Mouse (Mus musculus) lung, embryonic 14.5 days (tissue): Measurements from ENCODE around the gene Ddx39. TPM values are rescaled to one million over a fixed set of nuclear protein-coding genes. Genes with fewer than 3 reads are reported as not detected.
A peak's percentile ranks its signal among the peaks of the same experiment; 100 is the strongest.

Experiments used
- ATAC-seq: fragments of 200-750 bp; cut with Nextera tagmentation; 2 replicates; pipeline ENCODE4 v1.8.0; 2017; ENCODE audit warnings: mild to moderate bottlenecking, moderate TSS enrichment, moderate library complexity; ENCODE audit not compliant: insufficient read depth
- DNase-seq: peaks from one replicate; pipeline ENCODE4 v3.0.0-alpha.2; 2015
- H3K27ac ChIP-seq: fragments of 300-500 bp; sonication (generic); 2 replicates; pipeline ENCODE4 v1.5.1; 2014; ENCODE audit warnings: low read depth, mild to moderate bottlenecking, moderate library complexity
- H3K27me3 ChIP-seq: fragments of 300-500 bp; sonication (generic); 2 replicates; pipeline ENCODE4 v1.6.1; 2014; ENCODE audit warnings: low read length, control low read depth; ENCODE audit not compliant: insufficient read depth
- H3K36me3 ChIP-seq: fragments of 300-500 bp; sonication (generic); 2 replicates; pipeline ENCODE4 v1.6.1; 2014; ENCODE audit warnings: control low read depth; ENCODE audit not compliant: insufficient read depth
- H3K4me1 ChIP-seq: fragments of 300-500 bp; sonication (generic); 2 replicates; pipeline ENCODE4 v1.6.1; 2014; ENCODE audit warnings: antibody characterized with exemption, control low read depth; ENCODE audit not compliant: insufficient read depth
- H3K4me2 ChIP-seq: fragments of 300-500 bp; sonication (generic); 2 replicates; pipeline ENCODE4 v1.6.1; 2014; ENCODE audit warnings: mild to moderate bottlenecking
- H3K4me3 ChIP-seq: fragments of 300-500 bp; sonication (generic); 2 replicates; pipeline ENCODE4 v1.5.1; 2014; ENCODE audit warnings: low read depth, low read length
- H3K9ac ChIP-seq: fragments of 300-500 bp; sonication (generic); 2 replicates; pipeline ENCODE4 v1.6.1; 2014
- H3K9me3 ChIP-seq: fragments of 300-500 bp; sonication (generic); 2 replicates; pipeline ENCODE4 v1.6.1; 2016; ENCODE audit warnings: low read depth, low read length, control low read depth
- CTCF ChIP-seq: IDR thresholded peaks from 2 replicates; pipeline ENCODE4 v1.5.1; 2016; ENCODE audit warnings: antibody characterized with exemption, low read depth
- WGBS: fragments of 180-500 bp; shearing (Covaris S2); extraction: QIAGEN DNeasy Blood & Tissue Kit; methylation state at CpG from one replicate; pipeline ENCODE4 v1.1.7; 2014; 5-methylcytosine and 5-hydroxymethylcytosine counted together
- polyA plus RNA-seq: library from polyadenylated mRNA; unstranded; fragments of >200 nt; fragmentation: Nextera tagmentation; extraction: Ambion mirVana; gene quantifications from 2 replicates; pipeline ENCODE4 v1.2.1, GENCODE M21; 2014

Gene Ddx39
- polyA plus RNA-seq, 1 experiment from 2014 or later: 199 TPM

- Histone ChIP-seq H3K27me3 (no peaks in the 10 kb centered on the region), H3K4me3 (peak overlapping the region; percentile 74), H3K27ac (peak overlapping the region; percentile 92), H3K36me3 (peaks cover 17% of the 10 kb centered on the region), H3K4me1 (peaks cover 8% of the 10 kb centered on the region), H3K9me3 (no peaks in the 10 kb centered on the region), H3K4me2 (peak overlapping the region; percentile 58), H3K9ac (peak overlapping the region; percentile 82)
- ATAC-seq (no peak), DNase-seq (no peak)
- WGBS: 1% methylated on average over 17 of the region's 17 CpGs
- no peak for TF ChIP-seq CTCF
Observed at GRCm38 (mm10) chr8:83715771-83716170, 794 bp downstream of the Ddx39 start.

GRCm38 (mm10) chr8:83716563-83716962 is 1.6 kb downstream of the Ddx39 start:
- Histone ChIP-seq H3K27me3 (no peaks in the 10 kb centered on the region), H3K9ac (peak overlapping the region; percentile 82), H3K4me1 (peaks cover 8% of the 10 kb centered on the region), H3K36me3 (peaks cover 25% of the 10 kb centered on the region), H3K27ac (no peak overlapping the region), H3K9me3 (no peaks in the 10 kb centered on the region), H3K4me2 (peak overlapping the region; percentile 58), H3K4me3 (peak overlapping the region; percentile 74)
- TF ChIP-seq CTCF: no peak
- ATAC-seq: no peak
- WGBS: 46% methylated on average over 2 of the region's 2 CpGs
- DNase-seq: no peak

- no peak overlapping the region for H3K4me3 ChIP-seq
- DNase-seq (no peak), ATAC-seq (no peak)
- TF ChIP-seq CTCF: no peak
- no peak overlapping the region for H3K27ac ChIP-seq
- no peaks in the 10 kb centered on the region for H3K27me3 ChIP-seq
- H3K9ac ChIP-seq: no peak overlapping the region
- peaks cover 8% of the 10 kb centered on the region for H3K4me1 ChIP-seq
- no peak overlapping the region for H3K4me2 ChIP-seq
- WGBS: 75% methylated on average over 2 of the region's 2 CpGs
- no peaks in the 10 kb centered on the region for H3K9me3 ChIP-seq
- peaks cover 50% of the 10 kb centered on the region for H3K36me3 ChIP-seq
Observed at GRCm38 (mm10) chr8:83719048-83719447, 4.1 kb downstream of the Ddx39 start.

- Histone ChIP-seq H3K27me3 (no peaks in the 10 kb centered on the region), H3K36me3 (peaks cover 56% of the 10 kb centered on the region), H3K4me1 (peaks cover 8% of the 10 kb centered on the region), H3K9ac (no peak overlapping the region), H3K4me3 (no peak overlapping the region), H3K4me2 (no peak overlapping the region), H3K27ac (no peak overlapping the region), H3K9me3 (no peaks in the 10 kb centered on the region)
- 85% methylated on average over 2 of the region's 2 CpGs for WGBS
- DNase-seq (no peak), ATAC-seq (no peak)
- TF ChIP-seq CTCF: no peak
Observed at GRCm38 (mm10) chr8:83719693-83720092, 4.7 kb downstream of the Ddx39 start.

- Histone ChIP-seq H3K36me3 (peaks cover 73% of the 10 kb centered on the region), H3K9me3 (no peaks in the 10 kb centered on the region), H3K27ac (no peak overlapping the region), H3K4me2 (no peak overlapping the region), H3K4me3 (no peak overlapping the region), H3K4me1 (peaks cover 4% of the 10 kb centered on the region), H3K9ac (no peak overlapping the region), H3K27me3 (no peaks in the 10 kb centered on the region)
- DNase-seq (peak; percentile 58), ATAC-seq (peak; percentile 16; the same call in 1 of the 2 replicates)
- 82% methylated on average over 25 of the region's 25 CpGs for WGBS
- TF ChIP-seq CTCF: no peak
Observed at GRCm38 (mm10) chr8:83721405-83722025, 6.5 kb downstream of the Ddx39 start.

GRCm38 (mm10) chr8:83722631-83723030 is 7.7 kb downstream of the Ddx39 start:
- Histone ChIP-seq H3K9me3 (no peaks in the 10 kb centered on the region), H3K4me3 (no peak overlapping the region), H3K36me3 (peaks cover 79% of the 10 kb centered on the region), H3K4me2 (no peak overlapping the region), H3K27ac (no peak overlapping the region), H3K4me1 (no peaks in the 10 kb centered on the region), H3K27me3 (no peaks in the 10 kb centered on the region), H3K9ac (no peak overlapping the region)
- ATAC-seq (no peak), DNase-seq (no peak)
- WGBS: 90% methylated on average over 12 of the region's 12 CpGs
- no peak for TF ChIP-seq CTCF

- 74% methylated on average over 11 of the region's 11 CpGs for WGBS
Observed at GRCm38 (mm10) chr8:83723447-83724083, 8.6 kb downstream of the Ddx39 start.

More at GRCm38 (mm10) chr8:83723447-83724083, 8.6 kb downstream of the Ddx39 start:
- Histone ChIP-seq H3K4me3 (no peak overlapping the region), H3K9me3 (no peaks in the 10 kb centered on the region), H3K27me3 (no peaks in the 10 kb centered on the region), H3K4me2 (no peak overlapping the region), H3K36me3 (peaks cover 86% of the 10 kb centered on the region), H3K4me1 (no peaks in the 10 kb centered on the region), H3K9ac (no peak overlapping the region), H3K27ac (no peak overlapping the region)
- ATAC-seq: no peak
- TF ChIP-seq CTCF: no peak
- DNase-seq: peak; percentile 49
